Mouse (Mus musculus) neural tube, embryonic 14.5 days (tissue): Measurements from ENCODE around the gene Olfr1230. TPM values are rescaled to one million over a fixed set of nuclear protein-coding genes. Genes with fewer than 3 reads are reported as not detected.

ENCODE experiments used
- ATAC-seq: fragments of 200-750 bp; cut with Nextera tagmentation; 2 replicates; pipeline ENCODE4 v1.8.0; 2017; ENCODE audit warnings: low read depth, mild to moderate bottlenecking, moderate TSS enrichment, moderate library complexity
- H3K27ac ChIP-seq: fragments of 300-500 bp; sonication (generic); 2 replicates; pipeline ENCODE4 v1.5.1; 2014; ENCODE audit warnings: low read depth, mild to moderate bottlenecking, control low read depth, low read length, moderate library complexity, mixed read lengths
- H3K27me3 ChIP-seq: fragments of 300-500 bp; sonication (generic); 2 replicates; pipeline ENCODE4 v1.6.1; 2014; ENCODE audit warnings: low read length; ENCODE audit not compliant: control insufficient read depth, insufficient read depth
- H3K36me3 ChIP-seq: fragments of 300-500 bp; sonication (generic); 2 replicates; pipeline ENCODE4 v1.6.1; 2014; ENCODE audit warnings: low read length, mixed read lengths; ENCODE audit not compliant: control insufficient read depth, insufficient read depth
- H3K4me1 ChIP-seq: fragments of 300-500 bp; sonication (generic); 2 replicates; pipeline ENCODE4 v1.6.1; 2014; ENCODE audit warnings: low read length; ENCODE audit not compliant: control insufficient read depth, insufficient read depth
- H3K4me2 ChIP-seq: fragments of 300-500 bp; sonication (generic); 2 replicates; pipeline ENCODE4 v1.6.1; 2014; ENCODE audit warnings: mild to moderate bottlenecking, low read depth, low read length, control low read depth
- H3K4me3 ChIP-seq: fragments of 300-500 bp; sonication (generic); 2 replicates; pipeline ENCODE4 v1.5.1; 2014; ENCODE audit warnings: low read depth, low read length, control low read depth, mixed read lengths
- H3K9ac ChIP-seq: fragments of 300-500 bp; sonication (generic); replicated peaks from 2 replicates; pipeline ENCODE4 v1.6.1; 2014; ENCODE audit warnings: low read depth, mild to moderate bottlenecking, control low read depth, low read length, mixed read lengths
- H3K9me3 ChIP-seq: fragments of 300-500 bp; sonication (generic); 2 replicates; pipeline ENCODE4 v1.6.1; 2016; ENCODE audit warnings: low read length; ENCODE audit not compliant: control insufficient read depth
- WGBS: fragments of 180-500 bp; shearing (Covaris S2); extraction: QIAGEN DNeasy Blood & Tissue Kit; methylation state at CpG from one replicate; pipeline ENCODE4 v1.1.7; 2014; 5-methylcytosine and 5-hydroxymethylcytosine counted together
- polyA plus RNA-seq: library from polyadenylated mRNA; unstranded; fragments of >200 nt; fragmentation: Nextera tagmentation; extraction: Ambion mirVana; gene quantifications from 2 replicates; pipeline ENCODE4 v1.2.1, GENCODE M21; 2014

Olfr1230 gene
- not detected in 2 replicates for polyA plus RNA-seq

DNA sequence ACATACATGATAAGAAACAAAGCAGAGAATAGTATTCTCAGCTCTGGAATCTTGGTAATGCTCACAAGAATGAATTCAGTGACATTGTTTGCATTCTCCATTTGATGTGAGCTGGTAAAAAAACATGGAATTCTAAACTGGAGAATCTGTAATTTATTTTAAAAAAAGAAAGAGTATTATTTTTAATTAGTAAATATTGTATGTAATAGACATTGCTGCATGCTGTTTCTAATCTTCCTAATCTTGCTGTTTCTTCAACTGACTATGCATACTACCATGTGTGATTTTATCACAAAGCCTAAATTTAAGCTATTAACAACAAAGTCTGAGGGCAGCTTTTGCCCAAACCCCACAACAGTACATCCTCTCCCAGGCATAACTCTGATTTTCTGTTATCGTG lies at the start of gene Olfr1230:
Gene Olfr1230 (minus strand): TSS at position 101 of the 400 bp plus-strand sequence.
- no peaks in the 10 kb centered on the region for H3K9me3 ChIP-seq
- no peak within 1 kb of the TSS for H3K4me3 ChIP-seq
- no peaks in the 10 kb centered on the region for H3K4me1 ChIP-seq
- no peak for ATAC-seq
- no peak within 1 kb of the TSS for H3K4me2 ChIP-seq
- no peaks in the 10 kb centered on the region for H3K27me3 ChIP-seq
- no peaks in the 10 kb centered on the region for H3K36me3 ChIP-seq
- 90% methylated on average over 1 of the region's 1 CpGs for WGBS
- H3K27ac ChIP-seq = no peak within 1 kb of the TSS
- no peak within 1 kb of the TSS for H3K9ac ChIP-seq

- Histone ChIP-seq H3K4me3 (no peak within 1 kb of the TSS), H3K9me3 (no peaks in the 10 kb centered on the region), H3K4me2 (no peak within 1 kb of the TSS), H3K4me1 (no peaks in the 10 kb centered on the region), H3K27ac (no peak within 1 kb of the TSS), H3K36me3 (no peaks in the 10 kb centered on the region), H3K9ac (no peak within 1 kb of the TSS), H3K27me3 (no peaks in the 10 kb centered on the region)
- ATAC-seq = no peak
Observed at GRCm38 (mm10) chr2:89342298-89342697, 45.2 kb upstream of the Olfr1230 start, which contains the start of gene Olfr1233. TSS of gene Olfr1233 (minus strand) at chr2:89342398.

- H3K4me1 ChIP-seq = no peaks in the 10 kb centered on the region
- no peak within 1 kb of the TSS for H3K27ac ChIP-seq
- no peak within 1 kb of the TSS for H3K9ac ChIP-seq
- no peaks in the 10 kb centered on the region for H3K36me3 ChIP-seq
- H3K4me3 ChIP-seq = no peak within 1 kb of the TSS
- ATAC-seq = no peak
- H3K27me3 ChIP-seq = no peaks in the 10 kb centered on the region
- no peak within 1 kb of the TSS for H3K4me2 ChIP-seq
- no peaks in the 10 kb centered on the region for H3K9me3 ChIP-seq
Observed at GRCm38 (mm10) chr2:89329575-89329974, 32.5 kb upstream of the Olfr1230 start, which contains the start of gene Olfr1232. TSS of gene Olfr1232 (minus strand) at chr2:89329675.

- no peak for ATAC-seq
Observed at GRCm38 (mm10) chr2:89306974-89307373, 9.9 kb upstream of the Olfr1230 start, which contains the start of gene Olfr1231. TSS of gene Olfr1231 (minus strand) at chr2:89307074.

GRCm38 (mm10) chr2:89287914-89288313 lies 9.2 kb downstream of the Olfr1230 start, which contains the start of gene Olfr1229:
TSS of gene Olfr1229 (minus strand) at chr2:89288014.
- H3K4me2 ChIP-seq = no peak within 1 kb of the TSS
- no peaks in the 10 kb centered on the region for H3K9me3 ChIP-seq
- H3K27me3 ChIP-seq = no peaks in the 10 kb centered on the region
- no peak within 1 kb of the TSS for H3K4me3 ChIP-seq
- 79% methylated on average over 2 of the region's 2 CpGs for WGBS
- no peaks in the 10 kb centered on the region for H3K36me3 ChIP-seq
- ATAC-seq = no peak
- no peak within 1 kb of the TSS for H3K27ac ChIP-seq
- H3K9ac ChIP-seq = no peak within 1 kb of the TSS
- H3K4me1 ChIP-seq = no peaks in the 10 kb centered on the region

More at GRCm38 (mm10) chr2:89306974-89307373, 9.9 kb upstream of the Olfr1230 start, which contains the start of gene Olfr1231:
- no peak within 1 kb of the TSS for H3K4me2 ChIP-seq
- H3K27ac ChIP-seq = no peak within 1 kb of the TSS
- H3K9ac ChIP-seq = no peak within 1 kb of the TSS
- H3K4me3 ChIP-seq = no peak within 1 kb of the TSS
- H3K27me3 ChIP-seq = no peaks in the 10 kb centered on the region
- H3K9me3 ChIP-seq = no peaks in the 10 kb centered on the region
- no peaks in the 10 kb centered on the region for H3K36me3 ChIP-seq
- H3K4me1 ChIP-seq = no peaks in the 10 kb centered on the region
- WGBS = 75% methylated on average over 2 of the region's 2 CpGs

GRCm38 (mm10) chr2:89253962-89254361 lies 43.1 kb downstream of the Olfr1230 start, which contains the start of gene Olfr1228:
TSS of gene Olfr1228 (minus strand) at chr2:89254062.
- no peaks in the 10 kb centered on the region for H3K36me3 ChIP-seq
- no peak within 1 kb of the TSS for H3K9ac ChIP-seq
- no peak for ATAC-seq
- no peaks in the 10 kb centered on the region for H3K27me3 ChIP-seq
- no peaks in the 10 kb centered on the region for H3K4me1 ChIP-seq
- H3K27ac ChIP-seq = no peak within 1 kb of the TSS
- no peak within 1 kb of the TSS for H3K4me3 ChIP-seq
- no peak within 1 kb of the TSS for H3K4me2 ChIP-seq
- H3K9me3 ChIP-seq = no peaks in the 10 kb centered on the region

Other genes with a start within 250 kb of the Olfr1230 start
- gene Olfr1218, start 236.1 kb downstream of the Olfr1230 start, polyA plus RNA-seq = not detected in 2 replicates
- gene Olfr1219, start 213.8 kb downstream of the Olfr1230 start, polyA plus RNA-seq = not detected in 2 replicates
- not detected in 2 replicates for gene Olfr1220, start 190.4 kb downstream of the Olfr1230 start, polyA plus RNA-seq
- not detected in 2 replicates for gene Olfr1221, start 180.0 kb downstream of the Olfr1230 start, polyA plus RNA-seq
- not detected in 2 replicates for gene Olfr1222, start 164.2 kb downstream of the Olfr1230 start, polyA plus RNA-seq
- not detected in 2 replicates for gene Olfr1223, start 145.7 kb downstream of the Olfr1230 start, polyA plus RNA-seq
- gene Olfr1224-ps1, start 133.2 kb downstream of the Olfr1230 start, polyA plus RNA-seq = not detected in 2 replicates
- gene Olfr1225, start 122.6 kb downstream of the Olfr1230 start, polyA plus RNA-seq = not detected in 2 replicates
- gene Olfr1226, start 97.2 kb downstream of the Olfr1230 start, polyA plus RNA-seq = not detected in 2 replicates
- not detected in 2 replicates for gene Olfr1228, start 43.2 kb downstream of the Olfr1230 start, polyA plus RNA-seq
- gene Olfr1229, start 9.3 kb downstream of the Olfr1230 start, polyA plus RNA-seq = not detected in 2 replicates
- gene Olfr1231, start 9.8 kb upstream of the Olfr1230 start, polyA plus RNA-seq = not detected in 2 replicates
- gene Olfr1232, start 32.4 kb upstream of the Olfr1230 start, polyA plus RNA-seq = not detected in 2 replicates
- gene Olfr1233, start 45.1 kb upstream of the Olfr1230 start, polyA plus RNA-seq = not detected in 2 replicates
- not detected in 2 replicates for gene Olfr1234, start 67.6 kb upstream of the Olfr1230 start, polyA plus RNA-seq
- not detected in 2 replicates for gene Olfr1238, start 112.4 kb upstream of the Olfr1230 start, polyA plus RNA-seq
- not detected in 2 replicates for gene Olfr1239, start 123.1 kb upstream of the Olfr1230 start, polyA plus RNA-seq
- not detected in 2 replicates for gene Olfr1240, start 145.7 kb upstream of the Olfr1230 start, polyA plus RNA-seq
- gene Olfr1241, start 189.9 kb upstream of the Olfr1230 start, polyA plus RNA-seq = not detected in 2 replicates
- gene Olfr1242, start 201.1 kb upstream of the Olfr1230 start, polyA plus RNA-seq = not detected in 2 replicates
- gene Olfr1243, start 234.2 kb upstream of the Olfr1230 start, polyA plus RNA-seq = not detected in 2 replicates